Mouse (Mus musculus): ENCODE results near the gene Zdhhc19.

DNA sequence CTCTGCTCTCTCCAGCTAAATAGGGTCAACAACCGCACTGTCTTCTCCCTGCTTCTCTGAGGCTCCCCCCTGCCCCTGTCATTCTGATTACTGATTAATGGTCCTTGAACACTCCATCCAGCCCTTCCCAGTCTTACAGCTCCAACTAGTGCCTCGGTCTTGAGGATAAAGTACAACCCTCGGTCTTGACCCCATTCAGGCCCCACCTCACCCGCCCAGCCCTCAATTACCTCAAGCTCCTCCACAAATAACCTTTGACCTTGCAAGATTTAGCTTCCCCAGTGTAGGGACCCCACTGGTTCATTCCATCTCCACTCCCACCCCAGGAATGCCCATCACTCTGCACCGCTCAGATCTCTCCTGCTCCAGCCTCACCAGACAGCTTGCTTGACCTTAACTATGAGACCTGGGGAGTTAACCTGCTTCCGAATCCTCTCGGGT is 11.6 kb upstream of the Zdhhc19 start:
- TF ChIP-seq POLR2A (IDR thresholded peaks at IDR 0.05; ENCODE audit: control insufficient read depth, extremely low read depth, insufficient read depth, low read length, poor library complexity) (no peak), CTCF (IDR thresholded peaks at IDR 0.05; ENCODE audit: borderline replicate concordance, control insufficient read depth, extremely low read depth, insufficient read depth, low read length, poor library complexity) (no peak)

Data from thymus, adult 2 months (tissue).